Mouse (Mus musculus) heart, postnatal 4 days (tissue): Measurements from ENCODE around the gene Smim24. TPM values are rescaled to one million over a fixed set of nuclear protein-coding genes. Genes with fewer than 3 reads are reported as not detected.

ENCODE experiments used
- DNase-seq: peaks from one replicate; pipeline ENCODE4 v3.0.0; 2021
- total RNA-seq, 2 experiments: library from RNA; stranded (reverse); gene quantifications; 2 replicates each; pipeline ENCODE4 v1.2.3; 2021

Smim24 gene
- total RNA-seq: 1 to 10 TPM; 1.9 to 2.4 TPM

DNA sequence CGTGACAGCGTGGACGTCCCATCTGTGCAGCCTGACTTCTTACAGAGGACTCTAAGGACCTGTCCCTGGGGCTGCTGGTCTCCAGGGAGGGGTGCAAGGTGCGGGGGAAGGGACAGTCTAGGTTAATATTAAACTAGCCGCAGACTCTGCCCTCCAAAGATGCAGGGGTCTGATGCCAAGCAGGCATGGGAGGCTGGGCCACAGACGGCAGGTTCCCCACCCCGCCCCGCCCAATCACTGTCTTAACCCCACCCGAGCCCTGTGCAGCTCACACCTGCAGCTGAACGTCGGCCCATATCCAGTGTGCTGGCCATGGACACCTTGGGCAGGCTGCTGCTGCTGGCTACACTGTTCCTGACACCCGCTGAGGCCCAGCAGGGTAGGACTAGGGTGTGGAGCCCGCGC is at the start of gene Smim24:
Smim24 (plus strand) TSS at position 271 of the 405 bp plus-strand sequence.
- no peak for DNase-seq

DNA sequence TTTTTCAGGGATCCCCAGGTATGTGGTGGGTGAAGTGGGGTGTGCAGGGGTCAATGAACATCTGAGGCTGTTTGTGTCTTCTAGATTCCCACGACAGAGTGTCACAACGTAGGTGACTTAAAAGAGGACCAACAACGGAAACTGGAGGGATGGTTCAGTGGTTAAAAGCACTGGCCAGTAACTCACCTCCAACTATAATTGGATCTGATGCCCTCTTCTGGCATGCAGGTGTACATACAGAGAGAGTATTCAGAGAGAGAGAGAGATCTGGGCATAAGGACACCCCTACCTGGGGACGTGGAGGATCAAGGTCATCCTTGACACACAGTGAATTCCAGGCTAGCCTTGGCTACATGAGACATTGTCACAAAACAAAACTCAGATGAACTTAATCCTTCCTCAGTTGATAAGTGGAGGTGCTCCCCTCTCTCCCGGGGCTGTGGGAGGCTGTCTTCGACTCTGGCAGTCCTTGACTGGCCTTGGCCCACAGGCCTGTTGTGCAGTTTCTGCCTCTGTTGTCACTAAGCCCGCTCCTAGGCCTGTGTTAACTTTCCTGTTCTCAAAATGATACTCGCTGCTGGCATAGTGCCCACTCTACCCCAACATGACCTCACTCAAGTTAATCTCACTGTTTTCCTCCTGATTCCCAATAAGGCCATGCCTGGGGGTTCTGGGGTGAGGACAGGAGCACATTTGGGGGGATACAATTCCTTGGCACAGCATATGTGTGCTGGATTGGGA is 48.3 kb upstream of the Smim24 start:
- peak; percentile 58 for DNase-seq

DNA sequence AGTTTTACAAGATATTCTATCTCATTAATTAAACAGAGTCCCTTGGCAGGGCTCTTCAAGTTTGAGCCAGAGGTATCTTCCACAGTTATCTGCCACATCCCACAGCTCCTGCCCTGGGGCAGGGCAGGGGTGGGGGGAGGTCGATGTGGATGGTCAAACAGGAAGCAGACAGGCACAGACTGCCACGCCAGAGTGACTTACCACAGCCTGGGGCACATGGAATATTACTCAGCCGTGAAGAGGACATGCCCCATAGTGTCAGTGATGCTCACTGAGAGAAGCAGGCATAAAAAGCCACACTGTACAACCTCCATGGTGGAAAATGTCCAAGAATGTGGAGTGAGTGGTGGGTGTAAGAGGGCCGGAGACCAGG is 47.7 kb upstream of the Smim24 start:
- DNase-seq: no peak

DNA sequence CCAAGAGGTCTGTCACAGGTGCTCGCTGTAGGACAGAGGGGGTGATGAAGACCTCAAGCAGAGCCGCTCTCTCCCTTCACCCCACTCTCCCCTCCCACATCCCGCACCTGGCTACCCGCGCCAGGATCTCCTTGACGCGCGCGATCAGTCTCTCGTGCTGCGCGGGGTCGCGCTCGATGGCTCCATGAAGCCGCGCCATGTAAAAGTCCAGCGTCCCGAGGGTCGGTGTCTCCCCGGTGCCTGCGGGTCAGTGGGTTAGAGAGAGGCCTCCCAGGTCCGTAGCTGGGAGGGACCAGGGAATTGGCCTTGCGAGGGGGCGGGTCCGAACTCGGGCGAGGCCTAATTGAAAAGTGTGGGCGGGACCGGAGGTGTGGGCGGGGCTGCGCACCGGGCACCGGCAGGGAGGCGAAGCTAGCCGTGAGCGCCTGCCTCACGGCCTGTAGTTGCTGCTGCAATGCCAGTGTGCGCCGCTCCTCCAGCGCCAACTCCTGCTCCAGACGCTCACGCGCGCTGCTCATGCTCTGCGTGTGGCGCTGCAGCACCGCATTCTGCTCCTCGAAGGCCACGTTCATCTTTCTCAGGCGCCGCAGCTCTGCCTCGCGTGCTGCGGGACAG is 46.3 kb upstream of the Smim24 start:
- peak; percentile 53 for DNase-seq

DNA sequence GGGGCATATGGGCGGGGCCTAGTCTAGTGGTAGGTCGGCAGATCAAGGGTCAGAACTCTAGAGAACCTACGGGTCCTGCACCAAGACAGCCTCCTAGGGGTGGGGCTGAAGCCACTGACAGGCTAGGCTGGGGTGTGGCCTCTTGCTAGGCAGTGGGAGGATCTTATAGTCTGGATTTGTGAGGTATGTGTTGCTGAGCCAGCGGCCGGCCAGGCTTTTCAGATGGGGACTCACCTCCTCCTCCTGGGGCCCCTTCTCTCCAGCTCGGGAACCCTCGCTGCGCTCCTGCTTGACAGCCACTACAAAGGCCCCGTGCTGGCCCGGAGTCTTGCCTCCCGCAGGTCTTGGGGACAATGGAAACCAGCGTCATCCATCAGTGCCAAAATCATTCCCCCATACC is 43.7 kb upstream of the Smim24 start:
- peak; percentile 56 for DNase-seq

DNA sequence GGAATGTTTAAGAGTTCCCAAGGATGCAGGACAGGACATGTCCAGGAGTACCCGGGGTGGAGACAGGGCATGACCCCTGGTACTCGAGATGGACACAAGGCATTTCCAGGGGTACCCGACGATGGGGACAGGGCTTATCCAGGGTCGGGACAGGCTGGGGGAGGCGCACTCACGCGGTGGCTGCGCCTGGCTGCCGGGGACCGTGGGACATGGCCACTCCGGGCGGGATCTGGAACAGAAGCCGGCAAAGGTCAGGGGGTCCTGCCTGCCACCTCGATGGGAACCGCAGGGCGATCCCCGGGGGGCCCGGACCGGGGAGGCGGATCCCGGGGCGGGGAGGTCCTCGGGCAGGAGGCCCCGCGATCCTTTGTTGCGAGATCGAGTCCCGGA is 42.9 kb upstream of the Smim24 start:
- no peak for DNase-seq

DNA sequence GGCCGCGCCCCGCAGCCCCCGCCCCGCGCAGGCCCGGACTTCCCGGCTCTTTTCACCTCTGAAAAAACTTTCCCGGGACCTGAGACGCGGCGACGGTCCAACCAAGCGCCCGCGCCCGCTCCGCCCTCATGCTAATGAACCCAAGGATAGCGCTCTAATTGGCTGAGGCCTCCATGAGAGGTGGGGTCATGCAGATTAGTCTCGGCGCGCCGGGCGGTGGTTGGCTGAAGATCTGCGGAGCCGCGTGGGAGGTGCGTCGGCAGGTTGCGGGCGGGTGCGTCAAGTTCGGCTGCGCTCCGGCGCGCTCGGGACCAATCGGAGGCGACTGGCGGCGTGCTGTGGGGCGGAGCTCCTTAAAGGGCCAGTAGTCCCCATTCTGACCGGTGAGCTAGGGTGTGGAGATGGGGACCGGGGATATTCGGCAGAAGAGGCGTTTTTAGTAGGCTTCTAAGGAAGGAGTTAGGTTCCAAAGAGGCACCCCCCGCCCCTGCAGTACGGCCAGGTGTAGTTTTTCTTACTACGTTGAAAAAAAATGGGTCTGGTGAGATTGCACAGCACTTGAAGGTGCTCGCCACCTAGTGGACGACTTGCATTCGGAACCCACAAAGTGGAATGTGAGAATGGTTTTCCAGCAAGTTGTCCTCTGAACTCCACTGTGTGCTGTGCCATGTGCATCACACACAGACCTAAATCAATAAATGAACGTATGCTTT is 42.3 kb upstream of the Smim24 start, which contains the start of gene Hmg20b:
Hmg20b (minus strand) TSS at position 130 of the 713 bp plus-strand sequence.
- peak; percentile 99 for DNase-seq

DNA sequence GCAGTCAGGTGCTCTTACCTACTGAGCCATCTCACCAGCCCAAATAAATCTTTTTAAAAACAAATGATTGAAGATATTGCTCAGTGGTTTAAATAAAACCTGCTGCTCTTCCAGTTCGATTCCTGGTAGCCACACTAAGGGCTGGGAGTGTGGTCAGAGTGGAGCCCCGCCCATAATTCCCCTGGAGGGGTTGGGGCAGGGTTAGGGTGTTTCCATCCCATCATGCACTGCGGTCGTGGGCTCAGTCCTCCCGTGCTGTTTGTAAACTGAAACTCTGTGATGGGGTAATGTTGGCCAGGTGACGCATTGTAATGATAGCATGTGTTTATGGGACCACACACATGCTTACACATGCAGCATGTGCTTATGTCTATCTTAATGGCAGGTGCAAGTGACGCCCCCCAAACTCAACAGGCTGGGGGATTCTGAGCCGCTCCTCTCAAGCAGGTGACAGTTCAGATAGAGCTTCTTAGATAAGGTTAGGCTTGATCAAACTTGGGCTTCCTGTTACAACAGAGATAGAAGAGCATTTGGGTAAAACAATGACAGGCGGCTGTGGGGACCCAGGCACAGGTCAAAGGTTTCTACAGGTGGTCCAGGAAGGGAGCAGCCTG is 41.1 kb upstream of the Smim24 start:
- no peak for DNase-seq

DNA sequence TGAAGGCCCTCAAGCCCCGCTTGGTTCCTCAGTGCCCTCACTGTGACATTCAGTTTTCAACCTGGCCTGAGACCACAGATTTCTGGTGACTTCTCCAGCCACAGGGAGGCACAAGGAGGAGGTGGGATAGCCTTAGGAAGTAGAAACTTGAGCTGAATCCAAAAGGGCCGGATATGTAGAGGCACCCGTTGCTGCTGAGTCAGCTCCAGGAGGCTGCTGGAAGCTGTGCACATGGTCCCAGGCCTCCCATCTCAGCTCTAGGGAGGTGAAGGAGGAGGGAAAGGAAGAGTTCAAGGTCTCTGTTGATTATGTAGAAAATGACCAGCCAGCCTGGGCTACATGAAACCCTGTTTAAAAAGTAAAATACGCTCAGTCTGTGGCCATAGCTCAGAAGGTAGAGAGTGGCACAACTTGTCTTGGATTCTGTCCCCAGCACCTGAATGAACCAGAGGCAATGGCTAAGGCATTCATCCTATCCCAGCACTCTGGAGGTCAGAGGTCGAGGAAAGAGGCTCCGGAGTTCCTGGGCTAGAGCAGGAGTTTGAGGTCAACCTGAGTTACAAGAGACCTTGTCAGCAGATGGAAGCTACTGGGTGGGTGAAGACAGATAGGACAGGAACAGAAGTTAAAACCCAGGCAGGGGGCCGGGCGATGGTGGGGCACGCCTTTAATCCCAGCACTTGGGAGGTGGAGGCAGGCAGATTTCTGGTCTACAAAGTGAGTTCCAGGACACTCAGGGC is 37.9 kb upstream of the Smim24 start:
- DNase-seq: no peak

DNA sequence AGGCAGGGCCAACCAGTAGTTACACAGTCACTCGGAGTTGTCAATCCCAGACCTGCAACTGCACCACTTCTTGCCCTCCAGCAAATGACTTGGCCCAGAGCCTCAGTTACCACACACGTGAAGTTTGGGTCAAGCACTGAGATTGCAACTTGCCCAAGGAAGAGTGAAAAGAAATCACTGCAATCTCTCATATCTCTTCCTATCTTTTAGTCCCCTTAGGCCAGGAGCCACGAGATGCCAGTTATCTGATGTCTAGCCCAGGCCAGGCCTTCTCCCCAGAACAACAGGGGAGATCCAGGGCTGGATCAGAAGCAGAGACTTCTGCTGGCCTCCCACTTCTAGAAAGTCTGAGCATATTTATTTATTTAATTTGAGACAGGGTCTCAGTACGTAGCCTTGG is 37.3 kb upstream of the Smim24 start:
- no peak for DNase-seq

DNA sequence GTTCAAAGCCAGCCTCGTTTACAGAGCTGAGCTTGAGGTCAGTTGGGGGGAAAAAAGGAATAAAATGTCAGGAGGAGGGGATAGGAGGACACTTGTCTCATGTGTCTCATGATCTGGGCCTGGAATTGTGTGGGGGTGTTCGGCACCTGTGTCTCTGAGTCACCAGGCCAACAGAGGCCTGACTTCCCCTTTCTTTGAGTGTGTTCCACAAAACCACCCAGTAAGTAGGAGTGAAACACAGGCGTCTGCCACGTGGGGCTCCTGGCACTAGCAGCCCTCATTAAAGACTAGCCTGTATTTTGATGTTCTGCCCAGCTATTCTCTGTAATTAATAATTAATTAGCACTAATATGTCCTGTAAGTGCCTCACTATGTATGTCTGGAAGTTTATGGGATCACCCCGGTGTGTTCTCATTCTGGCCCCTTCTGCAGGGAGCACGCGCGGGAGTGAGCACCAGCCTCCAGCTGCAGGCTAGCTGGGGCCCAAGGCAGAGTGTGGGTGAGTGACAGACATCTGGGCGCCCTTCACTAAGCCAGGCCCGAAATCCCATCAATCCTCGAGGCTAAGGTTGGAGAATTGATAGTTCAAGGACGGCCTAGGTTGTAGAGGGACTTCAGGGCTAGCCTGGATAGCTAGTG is 36.4 kb upstream of the Smim24 start:
- no peak for DNase-seq

DNA sequence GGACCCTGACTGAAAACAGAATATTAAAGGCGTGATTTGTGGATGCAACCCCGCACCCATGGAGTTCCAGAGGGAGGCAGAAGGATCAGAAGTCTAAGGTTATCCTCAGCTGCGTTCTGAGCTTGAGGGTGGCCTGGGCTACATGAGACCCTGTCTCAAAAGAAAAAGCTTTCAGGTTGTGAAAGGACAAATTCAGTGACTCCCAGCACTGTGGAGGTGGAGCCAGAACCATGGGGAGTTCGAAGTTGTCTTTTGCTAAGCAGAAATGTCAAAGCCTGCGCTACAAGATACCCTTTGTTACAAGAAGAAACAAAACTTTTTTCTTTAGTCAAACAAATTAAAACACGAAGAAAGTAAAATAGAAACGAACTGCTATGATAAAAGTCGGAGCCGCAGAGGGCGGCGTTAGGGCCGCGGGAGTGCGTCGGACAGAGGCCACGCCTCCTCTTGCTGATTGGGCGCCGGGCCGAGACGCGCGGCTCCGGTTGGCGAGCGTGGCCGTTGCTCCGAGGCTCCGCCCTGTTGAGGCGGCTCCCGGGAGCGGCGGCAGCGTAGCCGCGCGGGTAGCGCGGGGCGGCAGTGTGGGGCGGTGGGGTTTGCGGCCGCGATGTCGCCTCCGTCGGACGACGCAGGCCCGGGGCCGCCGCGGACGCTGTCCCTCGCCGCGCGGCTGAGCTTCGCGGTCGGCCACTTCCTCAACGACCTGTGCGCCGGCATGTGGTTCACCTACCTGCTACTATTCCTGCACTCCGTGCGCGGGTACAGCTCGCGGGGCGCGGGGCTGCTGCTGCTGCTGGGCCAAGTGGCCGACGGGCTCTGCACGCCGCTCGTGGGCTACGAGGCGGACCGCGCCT is 35.6 kb upstream of the Smim24 start, which contains the start of gene Mfsd12:
Mfsd12 (plus strand) TSS at position 501 of the 854 bp plus-strand sequence.
- peak; percentile 94 for DNase-seq

DNA sequence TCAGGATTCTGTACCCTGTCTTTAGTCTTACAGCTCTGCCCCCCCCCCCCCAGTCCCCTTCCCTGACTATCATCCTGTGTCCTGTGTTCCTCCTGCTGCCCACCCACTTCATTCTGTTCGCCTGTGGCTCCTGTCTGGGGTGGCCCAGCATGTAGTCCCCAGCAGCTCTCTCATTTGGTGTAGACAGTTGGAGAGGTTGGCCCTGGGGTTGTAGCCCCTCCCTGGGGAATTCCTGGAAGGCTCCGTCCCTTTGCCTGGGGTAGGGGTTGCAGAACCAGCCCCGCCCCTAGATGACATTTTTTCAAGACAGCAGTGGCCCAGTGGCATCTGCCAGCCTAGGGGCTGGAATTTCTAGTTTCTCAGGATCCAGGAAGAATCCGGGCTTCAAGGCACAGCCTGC is 34.6 kb upstream of the Smim24 start:
- no peak for DNase-seq

DNA sequence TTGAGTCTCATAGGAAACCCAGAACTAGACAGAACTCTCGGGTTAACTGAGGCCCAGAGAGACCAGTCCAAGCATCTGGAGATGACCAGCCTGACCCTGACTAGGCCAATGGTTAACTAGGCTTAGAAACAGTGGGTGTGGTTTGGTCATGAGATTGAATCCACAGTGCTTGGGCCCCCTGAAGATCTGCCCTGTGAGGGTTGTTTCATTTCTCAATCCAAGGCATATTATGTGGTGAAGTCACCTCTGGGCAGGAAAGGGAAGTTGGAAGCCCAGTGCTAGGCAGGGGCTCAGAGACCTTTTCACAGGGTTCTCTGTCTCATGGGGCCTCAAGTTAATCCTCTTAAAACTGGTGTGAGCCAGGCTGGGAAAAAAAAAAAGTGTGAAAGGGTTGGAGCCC is 34.0 kb upstream of the Smim24 start:
- no peak for DNase-seq

DNA sequence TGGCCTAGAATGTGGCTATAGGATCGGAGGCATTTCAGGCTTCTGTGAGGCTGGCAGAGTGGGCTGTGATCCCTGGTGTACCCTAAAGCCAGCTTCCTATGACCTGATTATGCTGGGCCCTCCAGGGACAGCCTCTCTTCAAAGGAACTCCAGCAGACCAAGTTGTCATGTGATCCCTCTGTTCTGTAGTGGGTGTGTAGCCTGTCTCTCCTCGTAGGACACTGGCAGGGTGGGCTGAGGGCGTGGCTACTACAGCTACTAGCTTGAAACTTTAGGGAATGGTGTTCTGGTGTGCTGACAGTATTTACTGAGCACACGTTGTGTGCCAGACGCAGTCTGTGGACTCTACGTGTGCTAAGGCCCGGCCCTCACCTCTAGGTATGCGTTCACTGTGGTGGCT is 32.1 kb upstream of the Smim24 start:
- no peak for DNase-seq

DNA sequence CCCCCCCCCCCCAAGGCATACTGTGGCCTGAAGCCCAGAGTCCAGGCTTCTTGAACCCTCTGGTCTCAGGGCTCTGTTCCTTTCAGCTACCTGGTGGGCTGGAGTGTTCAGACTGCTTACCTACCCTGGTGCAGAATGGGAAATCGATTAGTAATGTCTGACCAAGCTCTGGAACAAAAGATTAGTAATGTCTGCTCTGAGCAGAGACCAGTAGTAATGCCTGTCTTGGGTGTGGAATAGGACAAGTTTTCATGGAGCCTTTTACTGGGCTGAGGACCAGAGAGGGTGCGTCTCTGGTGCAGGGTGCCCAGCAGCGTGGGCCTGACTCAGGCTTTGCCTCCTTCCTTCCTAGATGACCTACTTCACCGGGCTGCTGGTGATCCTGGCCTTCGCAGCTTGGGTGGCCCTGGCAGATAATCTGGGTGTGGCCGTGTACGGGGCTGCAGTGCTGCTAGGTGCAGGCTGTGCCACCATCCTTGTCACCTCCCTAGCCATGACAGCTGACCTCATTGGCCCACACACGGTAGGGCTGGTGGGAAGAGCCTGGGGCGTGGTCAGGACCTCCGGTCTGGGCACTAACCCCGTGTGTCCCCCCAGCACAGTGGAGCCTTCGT is 30.4 kb upstream of the Smim24 start:
- no peak for DNase-seq

DNA sequence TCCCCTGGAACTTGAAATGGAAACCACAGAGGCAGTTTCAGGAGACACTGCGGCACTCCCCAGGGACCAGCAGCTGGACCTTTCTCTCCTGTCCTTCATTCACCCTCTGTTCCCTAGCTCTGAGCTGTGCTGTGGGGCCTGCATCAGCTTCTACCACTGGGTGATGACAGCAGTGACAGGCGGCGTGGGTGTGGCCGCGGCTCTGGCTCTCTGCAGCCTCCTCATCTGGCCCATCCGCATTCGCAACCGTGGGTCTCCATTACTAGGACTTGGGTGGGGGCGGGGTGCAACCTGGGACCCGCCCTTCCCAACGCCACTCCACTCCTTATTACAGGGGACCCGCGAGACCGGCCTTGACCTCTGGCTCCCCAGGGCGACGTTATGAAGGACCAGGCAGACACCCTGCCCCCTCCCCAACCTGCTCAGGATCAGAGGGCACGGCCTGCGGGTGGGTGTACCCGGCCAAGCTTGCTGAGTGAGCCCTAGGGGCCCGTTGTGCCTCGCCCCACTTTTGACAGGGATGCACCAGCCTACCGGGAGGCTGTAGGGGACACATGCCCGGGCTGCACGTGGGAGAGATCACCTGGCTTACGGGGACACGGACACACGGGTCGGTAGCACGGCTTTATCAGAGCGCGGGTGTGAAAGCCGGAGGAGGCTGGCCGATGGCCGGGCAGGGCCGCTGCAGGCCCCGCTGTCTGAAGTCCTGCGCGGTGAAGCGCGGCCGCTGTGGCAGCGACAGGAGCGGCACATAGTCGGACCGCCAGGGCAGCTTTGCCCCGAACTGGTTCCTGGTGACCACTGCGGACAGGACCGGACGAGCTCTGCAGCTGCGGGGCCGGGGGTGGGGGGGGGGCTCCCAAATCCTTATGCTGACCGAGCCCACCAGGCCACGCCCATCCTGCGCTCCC is 29.2 kb upstream of the Smim24 start:
- peak; percentile 74 for DNase-seq

DNA sequence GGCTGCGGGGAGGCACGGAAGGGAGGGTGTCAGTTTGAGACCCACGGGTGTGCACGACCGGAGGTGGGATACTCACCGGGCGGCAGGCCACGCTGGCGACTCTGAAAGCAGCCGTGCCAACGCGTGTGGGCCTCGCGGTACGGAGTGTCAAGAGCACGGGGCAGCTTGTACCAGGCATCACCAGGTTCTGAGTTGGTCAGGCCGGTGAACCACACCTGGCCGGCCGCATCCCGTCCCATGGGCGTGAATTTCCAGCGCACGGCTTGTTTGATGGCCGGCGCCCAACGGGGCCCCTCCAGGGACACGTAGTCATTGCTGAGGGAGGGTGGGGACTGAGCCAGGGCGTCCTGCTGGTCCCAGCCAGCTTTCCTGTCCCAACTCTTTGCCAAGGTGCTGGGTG is 28.2 kb upstream of the Smim24 start:
- DNase-seq: peak; percentile 61

DNA sequence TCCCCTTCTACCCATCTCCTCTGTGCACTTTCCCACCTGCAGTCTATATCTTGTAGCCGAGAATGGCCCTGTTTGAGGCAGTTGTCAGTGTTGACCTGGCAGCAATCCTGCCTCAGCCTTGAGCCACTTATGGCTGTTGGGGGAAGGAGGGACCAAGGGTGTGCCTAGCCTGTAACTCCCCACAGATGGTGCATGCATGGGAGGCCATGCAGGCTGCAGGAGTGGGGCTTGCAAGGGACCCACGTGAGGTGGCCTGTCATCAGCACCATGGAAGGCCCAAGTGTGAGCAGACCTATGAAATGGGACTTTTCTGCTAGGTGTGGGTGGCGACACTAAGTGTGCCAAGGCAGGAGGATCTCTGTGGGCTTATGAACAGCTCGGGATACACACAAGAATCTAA is 27.8 kb upstream of the Smim24 start:
- no peak for DNase-seq
